In genomic region chr2:38614437-38614836, GRCm38 (mm10) we compare ENCODE assay signal across 22 mouse cellular contexts. TPM values are rescaled to one million over a fixed set of nuclear protein-coding genes. Genes with fewer than 3 reads are reported as not detected.
DNase-seq lines count a peak whose midpoint lies in the region; ATAC-seq and TF ChIP-seq lines count a peak whose summit lies in the region.
"Had no signal": no experiment of that assay in that cellular context is flagged by ENCODE, and none has a peak within 500 bp of the region (broad histone marks: within the 10 kb centered on the region; RNA-seq: fewer than 3 reads in every experiment).

No protein-coding gene starts in this region.

- H3K4me2 ChIP-seq in hindbrain, embryonic 12.5 days (replicated peaks) = no peak overlapping the region
- peak overlapping the region; percentile 11; the same call in 1 of the 2 replicates for H3K4me2 ChIP-seq in midbrain, embryonic 14.5 days (ENCODE audit: low read length)
- H3K4me2 ChIP-seq: embryonic facial prominence, embryonic 15.5 days; limb, embryonic 12.5 days; lung, embryonic 15.5 days had no signal

- no peak overlapping the region for H3K9ac ChIP-seq in hindbrain, embryonic 12.5 days
- H3K9ac ChIP-seq in midbrain, embryonic 14.5 days (replicated peaks; ENCODE audit: low read length) = peak overlapping the region; percentile 2; the same call in 1 of the 2 replicates
- H3K9ac ChIP-seq: embryonic facial prominence, embryonic 15.5 days; limb, embryonic 12.5 days; liver, embryonic 14.5 days; lung, embryonic 15.5 days had no signal

- DNase-seq in hindbrain, embryonic 10.5 days (ENCODE audit: low spot score) = no peak
- peak; percentile 7 for DNase-seq in MEL-GATA-1-ER (ENCODE audit: extremely low read depth, low read depth)
- peak; percentile 33 for DNase-seq in brain, embryonic 14.5 days (ENCODE audit: low read depth)
- DNase-seq in midbrain, embryonic 14.5 days = peak; percentile 27
- no peak for DNase-seq in embryo, embryonic 10 days (ENCODE audit: low spot score)
- DNase-seq: adrenal gland, postnatal 10 days; cerebellum, postnatal 10 days; embryo, embryonic 11 days; gastrocnemius, postnatal 10 days; heart, adult 2 months; kidney, adult 11 months; lung, postnatal 4 days; right cerebral cortex, adult 18-20 months; thymus, adult 18-20 months; thymus, postnatal 4 days had no signal

- no peak overlapping the region for H3K4me3 ChIP-seq in hindbrain, embryonic 12.5 days
- H3K4me3 ChIP-seq in hindbrain, embryonic 10.5 days = no peak overlapping the region
- no peak overlapping the region for H3K4me3 ChIP-seq in midbrain, embryonic 14.5 days (replicated peaks; ENCODE audit: low read depth, low read length)
- H3K4me3 ChIP-seq: embryonic facial prominence, embryonic 15.5 days; heart, adult 2 months; limb, embryonic 12.5 days; lung, embryonic 15.5 days had no signal

- 0 out of 2 replicates have a peak, but pooled peaks have one; percentile 33 for ATAC-seq in hindbrain, embryonic 12.5 days (ENCODE audit: low FRiP score)
- no peak for ATAC-seq in midbrain, embryonic 14.5 days (ENCODE audit: low FRiP score, low TSS enrichment)
- ATAC-seq in megakaryocyte-erythroid progenitor cell, adult 5-6 weeks (replicated peaks; ENCODE audit: low FRiP score, low TSS enrichment, poor library complexity, severe bottlenecking) = no peak
- ATAC-seq: activated CD4-positive, CD25-positive, alpha-beta regulatory T cell, adult 4 months had no signal

- WGBS in hindbrain, embryonic 12.5 days = 72% methylated on average over 6 of the region's 6 CpGs
- 91% methylated on average over 6 of the region's 6 CpGs for WGBS in hindbrain, embryonic 10.5 days
- WGBS in midbrain, embryonic 14.5 days = 44% methylated on average over 6 of the region's 6 CpGs

- peak overlapping the region; percentile 73 for H3K27ac ChIP-seq in hindbrain, embryonic 12.5 days
- H3K27ac ChIP-seq in hindbrain, embryonic 10.5 days = no peak overlapping the region
- peak overlapping the region; percentile 56 for H3K27ac ChIP-seq in midbrain, embryonic 14.5 days (replicated peaks; ENCODE audit: low read depth, low read length)
- H3K27ac ChIP-seq: embryonic facial prominence, embryonic 15.5 days; heart, adult 2 months; limb, embryonic 12.5 days; liver, embryonic 14.5 days; lung, embryonic 15.5 days had no signal

- no peak for TF ChIP-seq POLR2A in brain, embryonic 14.5 days (IDR thresholded peaks at IDR 0.05; ENCODE audit: borderline replicate concordance, extremely low read depth, insufficient read depth, insufficient read length, poor library complexity, severe bottlenecking)

- H3K9me3 ChIP-seq in hindbrain, embryonic 12.5 days (replicated peaks) = no peaks in the 10 kb centered on the region
- H3K9me3 ChIP-seq in hindbrain, embryonic 10.5 days = no peaks in the 10 kb centered on the region
- no peaks in the 10 kb centered on the region for H3K9me3 ChIP-seq in midbrain, embryonic 14.5 days (ENCODE audit: control insufficient read depth, low read length)
- H3K9me3 ChIP-seq: embryonic facial prominence, embryonic 15.5 days; limb, embryonic 12.5 days; lung, embryonic 15.5 days had no signal

- H3K4me1 ChIP-seq in hindbrain, embryonic 12.5 days = peaks cover 35% of the 10 kb centered on the region
- H3K4me1 ChIP-seq in hindbrain, embryonic 10.5 days (replicated peaks) = peaks cover 24% of the 10 kb centered on the region
- peaks cover 35% of the 10 kb centered on the region for H3K4me1 ChIP-seq in midbrain, embryonic 14.5 days (ENCODE audit: control insufficient read depth, insufficient read depth, low read length)
- H3K4me1 ChIP-seq: lung, embryonic 15.5 days had no signal

- H3K27me3 ChIP-seq in hindbrain, embryonic 12.5 days = no peaks in the 10 kb centered on the region
- H3K27me3 ChIP-seq in hindbrain, embryonic 10.5 days (ENCODE audit: insufficient read depth, poor library complexity, severe bottlenecking) = no peaks in the 10 kb centered on the region
- H3K27me3 ChIP-seq in midbrain, embryonic 14.5 days (ENCODE audit: control insufficient read depth, insufficient read depth, low read length) = no peaks in the 10 kb centered on the region
- H3K27me3 ChIP-seq: embryonic facial prominence, embryonic 15.5 days; limb, embryonic 12.5 days; lung, embryonic 15.5 days had no signal

- no peak for TF ChIP-seq CTCF in brain, embryonic 14.5 days (IDR thresholded peaks at IDR 0.05; ENCODE audit: borderline replicate concordance, extremely low read depth, insufficient read depth, insufficient read length)

- H3K36me3 ChIP-seq in hindbrain, embryonic 12.5 days = peaks cover 8% of the 10 kb centered on the region
- H3K36me3 ChIP-seq in hindbrain, embryonic 10.5 days = peaks cover 63% of the 10 kb centered on the region
- H3K36me3 ChIP-seq in midbrain, embryonic 14.5 days (ENCODE audit: control insufficient read depth, insufficient read depth, low read length) = peaks cover 14% of the 10 kb centered on the region; the same call in 1 of the 2 replicates

RNA-seq across cellular contexts. Expression of gene Psmb7, which starts 29.4 kb away (rescaled TPM):
- 267 and 272 TPM in 2 replicates for polyA plus RNA-seq in hindbrain, embryonic 12.5 days (2016; fragmentation: Nextera tagmentation; extraction: Ambion mirVana)
- polyA plus RNA-seq in hindbrain, embryonic 10.5 days (2016; fragmentation: Nextera tagmentation; extraction: Ambion mirVana) = 319 and 334 TPM in 2 replicates
- polyA plus RNA-seq in brain, embryonic 14.5 days (2012; rRNA removed) = 265 and 300 TPM in 2 replicates
- polyA plus RNA-seq in midbrain, embryonic 14.5 days (2014; fragmentation: Nextera tagmentation; extraction: Ambion mirVana) = 282 and 322 TPM in 2 replicates
- total RNA-seq in megakaryocyte-erythroid progenitor cell, adult 5-6 weeks (2014; fragmentation: Nextera tagmentation) = 185 and 224 TPM in 2 replicates
- 385 and 429 TPM in 2 replicates for total RNA-seq in megakaryocyte-erythroid progenitor cell, adult 5-6 weeks (2017)

Comparison
In these comparisons a context has a peak if more than half of its experiments do, and no peak if none do; other contexts are left out.
1. DNase-seq: peak in MEL-GATA-1-ER (single experiment), brain, embryonic 14.5 days (single experiment) and midbrain, embryonic 14.5 days (single experiment); none in hindbrain, embryonic 10.5 days (single experiment) and embryo, embryonic 10 days (single experiment).